In genomic region chr11:118399891-118400565, GRCm38 (mm10) we compare ENCODE assay signal across 8 mouse cellular contexts. TPM values are rescaled to one million over a fixed set of nuclear protein-coding genes. Genes with fewer than 3 reads are reported as not detected.
DNase-seq lines count a peak whose midpoint lies in the region; ATAC-seq and TF ChIP-seq lines count a peak whose summit lies in the region.
"Had no signal": no experiment of that assay in that cellular context is flagged by ENCODE, and none has a peak within 500 bp of the region (broad histone marks: within the 10 kb centered on the region; RNA-seq: fewer than 3 reads in every experiment).

No protein-coding gene starts in this region.

- no peak for ATAC-seq in embryonic facial prominence, embryonic 12.5 days (ENCODE audit: insufficient number of reproducible peaks, insufficient read depth, low FRiP score, low TSS enrichment)
- ATAC-seq in intestine, postnatal 0 days, result peak; percentile 58
- peak; percentile 24; the same call in 1 of the 2 replicates for ATAC-seq in megakaryocyte, adult 5-6 weeks (ENCODE audit: poor library complexity, severe bottlenecking)
- ATAC-seq in frontal cortex, adult (ENCODE audit: low TSS enrichment), result no peak
- ATAC-seq: activated CD4-positive, CD25-positive, alpha-beta regulatory T cell, adult 4 months had no signal

- no peaks in the 10 kb centered on the region; the same call in 1 of the 2 replicates for H3K9me3 ChIP-seq in embryonic facial prominence, embryonic 12.5 days
- no peaks in the 10 kb centered on the region for H3K9me3 ChIP-seq in intestine, postnatal 0 days (ENCODE audit: control insufficient read depth)

- TF ChIP-seq CTCF in layer of hippocampus, adult 2 months (conservative IDR thresholded peaks at IDR 0.05), result no peak
- no peak for TF ChIP-seq CTCF in intestine, postnatal 0 days (IDR thresholded peaks at IDR 0.05; ENCODE audit: low read depth)

- no peak overlapping the region for H3K9ac ChIP-seq in embryonic facial prominence, embryonic 12.5 days
- peak overlapping the region; percentile 56; the same call in 1 of the 2 replicates for H3K9ac ChIP-seq in intestine, postnatal 0 days (ENCODE audit: low read depth, low read length)

- no peak for DNase-seq in layer of hippocampus, adult 2 months (ENCODE audit: low spot score in 2 of 2)
- no peak for DNase-seq in layer of hippocampus, adult 9-10 months (ENCODE audit: low spot score)
- no peak for DNase-seq in adrenal gland, adult 2 months

- H3K27ac ChIP-seq in layer of hippocampus, adult 2 months, result peak overlapping the region; percentile 91; the same call in 1 of the 2 replicates
- H3K27ac ChIP-seq in embryonic facial prominence, embryonic 12.5 days, result 0 out of 2 replicates have a peak overlapping the region, but pooled peaks have one; percentile 12
- H3K27ac ChIP-seq in intestine, postnatal 0 days (ENCODE audit: low read depth, low read length), result peak overlapping the region; percentile 93

- WGBS in embryonic facial prominence, embryonic 12.5 days, result 60% methylated on average over 5 of the region's 5 CpGs
- WGBS in intestine, postnatal 0 days, result 27% methylated on average over 5 of the region's 5 CpGs

- H3K4me3 ChIP-seq in layer of hippocampus, adult 2 months, result no peak overlapping the region
- H3K4me3 ChIP-seq in embryonic facial prominence, embryonic 12.5 days, result no peak overlapping the region
- H3K4me3 ChIP-seq in intestine, postnatal 0 days (ENCODE audit: low read depth, low read length), result peak overlapping the region; percentile 44

- no peak overlapping the region for H3K4me2 ChIP-seq in embryonic facial prominence, embryonic 12.5 days (replicated peaks)
- peak overlapping the region; percentile 84 for H3K4me2 ChIP-seq in intestine, postnatal 0 days (replicated peaks; ENCODE audit: low read depth)

- peaks cover 21% of the 10 kb centered on the region; the same call in 1 of the 2 replicates for H3K4me1 ChIP-seq in embryonic facial prominence, embryonic 12.5 days
- peaks cover 9% of the 10 kb centered on the region; the same call in 1 of the 2 replicates for H3K4me1 ChIP-seq in intestine, postnatal 0 days (replicated peaks; ENCODE audit: control insufficient read depth, insufficient read depth, low read length)

- H3K27me3 ChIP-seq in embryonic facial prominence, embryonic 12.5 days, result no peaks in the 10 kb centered on the region
- H3K27me3 ChIP-seq in intestine, postnatal 0 days (replicated peaks; ENCODE audit: control insufficient read depth, insufficient read depth, low read length), result no peaks in the 10 kb centered on the region

- no peaks in the 10 kb centered on the region for H3K36me3 ChIP-seq in embryonic facial prominence, embryonic 12.5 days
- H3K36me3 ChIP-seq in intestine, postnatal 0 days (ENCODE audit: control insufficient read depth, insufficient read depth), result peaks cover 43% of the 10 kb centered on the region

RNA-seq across cellular contexts. Expression of gene Lgals3bp, which starts 1.9 kb away (rescaled TPM):
- 10 to 100 TPM; 17.8 to 18.3 TPM for total RNA-seq in layer of hippocampus, adult 2 months (2021)
- polyA plus RNA-seq in embryonic facial prominence, embryonic 12.5 days (2016; fragmentation: Nextera tagmentation; extraction: Ambion mirVana), result 1.4 and 2.7 TPM in 2 replicates
- polyA plus RNA-seq in intestine, postnatal 0 days (2015; fragmentation: Nextera tagmentation; extraction: Ambion mirVana), result 348 and 382 TPM in 2 replicates
- total RNA-seq in megakaryocyte, adult 5-6 weeks (2015), result 63.8 and 78.5 TPM in 2 replicates
- total RNA-seq in megakaryocyte, adult 5-6 weeks (2017), result 42.1 and 48.1 TPM in 2 replicates
- 100 to 1,000 TPM in 1 of 2 experiments, 10 to 100 TPM in 1; 92.7 to 160 TPM for total RNA-seq in adrenal gland, adult 2 months (2021)
- 336 and 430 TPM in 2 replicates for polyA plus RNA-seq in adrenal gland, adult 2 months (2012; rRNA removed)

RNA-seq across cellular contexts. Expression of gene Cant1, which starts 18.9 kb away (rescaled TPM):
- 10 to 100 TPM; 38.0 to 40.5 TPM for total RNA-seq in layer of hippocampus, adult 2 months (2021)
- polyA plus RNA-seq in embryonic facial prominence, embryonic 12.5 days (2016; fragmentation: Nextera tagmentation; extraction: Ambion mirVana), result 33.4 and 35.5 TPM in 2 replicates
- 35.0 and 36.1 TPM in 2 replicates for polyA plus RNA-seq in intestine, postnatal 0 days (2015; fragmentation: Nextera tagmentation; extraction: Ambion mirVana)
- total RNA-seq in megakaryocyte, adult 5-6 weeks (2015), result 18.9 and 19.2 TPM in 2 replicates
- total RNA-seq in megakaryocyte, adult 5-6 weeks (2017), result 16.9 and 19.0 TPM in 2 replicates
- 10 to 100 TPM; 28.8 to 35.6 TPM for total RNA-seq in adrenal gland, adult 2 months (2021)
- polyA plus RNA-seq in adrenal gland, adult 2 months (2012; rRNA removed), result 59.5 and 66.8 TPM in 2 replicates

RNA-seq across cellular contexts. Expression of gene C1qtnf1, which starts 28.0 kb away (rescaled TPM):
- 1 to 10 TPM; 3.0 to 3.9 TPM for total RNA-seq in layer of hippocampus, adult 2 months (2021)
- polyA plus RNA-seq in embryonic facial prominence, embryonic 12.5 days (2016; fragmentation: Nextera tagmentation; extraction: Ambion mirVana), result 5.7 and 6.7 TPM in 2 replicates
- polyA plus RNA-seq in intestine, postnatal 0 days (2015; fragmentation: Nextera tagmentation; extraction: Ambion mirVana), result 5.2 and 6.1 TPM in 2 replicates
- total RNA-seq in megakaryocyte, adult 5-6 weeks (2015), result not detected in 2 replicates
- not detected in 2 replicates for total RNA-seq in megakaryocyte, adult 5-6 weeks (2017)
- total RNA-seq in adrenal gland, adult 2 months (2021), result 10 to 100 TPM; 14.8 to 24.8 TPM
- 14.6 and 17.9 TPM in 2 replicates for polyA plus RNA-seq in adrenal gland, adult 2 months (2012; rRNA removed)
- polyA plus RNA-seq: activated CD4-positive, CD25-positive, alpha-beta regulatory T cell, adult 4 months had no signal

RNA-seq across cellular contexts. Expression of gene Timp2, which starts 44.5 kb away (rescaled TPM):
- total RNA-seq in layer of hippocampus, adult 2 months (2021), result 100 to 1,000 TPM; 168 to 196 TPM
- 104 and 115 TPM in 2 replicates for polyA plus RNA-seq in embryonic facial prominence, embryonic 12.5 days (2016; fragmentation: Nextera tagmentation; extraction: Ambion mirVana)
- polyA plus RNA-seq in intestine, postnatal 0 days (2015; fragmentation: Nextera tagmentation; extraction: Ambion mirVana), result 38.9 TPM in 2 replicates
- total RNA-seq in megakaryocyte, adult 5-6 weeks (2015), result 39.0 and 39.4 TPM in 2 replicates
- 26.4 and 49.5 TPM in 2 replicates for total RNA-seq in megakaryocyte, adult 5-6 weeks (2017)
- total RNA-seq in adrenal gland, adult 2 months (2021), result 100 to 1,000 TPM in 1 of 2 experiments, 10 to 100 TPM in 1; 89.7 to 198 TPM
- polyA plus RNA-seq in adrenal gland, adult 2 months (2012; rRNA removed), result 79.4 and 126 TPM in 2 replicates

RNA-seq across cellular contexts. Expression of gene Cep295nl, which starts 57.7 kb away (rescaled TPM):
- 1 to 10 TPM; 1.1 to 1.6 TPM for total RNA-seq in layer of hippocampus, adult 2 months (2021)
- 0.60 and 0.70 TPM in 2 replicates for polyA plus RNA-seq in embryonic facial prominence, embryonic 12.5 days (2016; fragmentation: Nextera tagmentation; extraction: Ambion mirVana)
- 0.12 TPM in 2 replicates for polyA plus RNA-seq in intestine, postnatal 0 days (2015; fragmentation: Nextera tagmentation; extraction: Ambion mirVana)
- total RNA-seq in megakaryocyte, adult 5-6 weeks (2015), result 0.38 and 0.87 TPM in 2 replicates
- 0.66 and 1.6 TPM in 2 replicates for total RNA-seq in megakaryocyte, adult 5-6 weeks (2017)
- total RNA-seq in adrenal gland, adult 2 months (2021), result under 1 TPM; 0.46 to 0.93 TPM
- 0.12 TPM in 1 of 2 replicates, not detected in the other for polyA plus RNA-seq in adrenal gland, adult 2 months (2012; rRNA removed)

Comparison
In these comparisons a context has a peak if more than half of its experiments do, and no peak if none do; other contexts are left out.
1. H3K27ac ChIP-seq: peak in every context shown above with its lines; median percentile 93 in intestine, postnatal 0 days; 91 in layer of hippocampus, adult 2 months; 12 in embryonic facial prominence, embryonic 12.5 days.
2. ATAC-seq: peak in intestine, postnatal 0 days (single experiment) and megakaryocyte, adult 5-6 weeks (single experiment); none in embryonic facial prominence, embryonic 12.5 days (single experiment) and frontal cortex, adult (single experiment).
3. RNA of gene C1qtnf1, which starts 28.0 kb away (total RNA-seq): 14.8 to 24.8 TPM in adrenal gland, adult 2 months and 3.0 to 3.9 TPM in layer of hippocampus, adult 2 months; not detected in megakaryocyte, adult 5-6 weeks; every median in the first group is over 4 times any median in the second.